Mouse (Mus musculus) neural tube, embryonic 13.5 days (tissue): ENCODE results near the gene Ptms. TPM values are rescaled to one million over a fixed set of nuclear protein-coding genes. Genes with fewer than 3 reads are reported as not detected.

Experiments used
- ATAC-seq: fragments of 200-750 bp; cut with Nextera tagmentation; 2 replicates; pipeline ENCODE4 v1.8.0; 2017; ENCODE audit warnings: low read depth, mild to moderate bottlenecking, moderate TSS enrichment, moderate library complexity
- H3K27ac ChIP-seq: fragments of 300-500 bp; sonication (generic); replicated peaks from 2 replicates; pipeline ENCODE4 v1.5.1; 2015; ENCODE audit warnings: moderate library complexity, mild to moderate bottlenecking, inconsistent platforms
- H3K27me3 ChIP-seq: fragments of 300-500 bp; sonication (generic); 2 replicates; pipeline ENCODE4 v1.6.1; 2015; ENCODE audit warnings: mild to moderate bottlenecking, inconsistent platforms
- H3K36me3 ChIP-seq: fragments of 300-500 bp; sonication (generic); 2 replicates; pipeline ENCODE4 v1.6.1; 2015; ENCODE audit warnings: mild to moderate bottlenecking, inconsistent platforms
- H3K4me1 ChIP-seq: fragments of 300-500 bp; sonication (generic); replicated peaks from 2 replicates; pipeline ENCODE4 v1.6.1; 2015; ENCODE audit warnings: inconsistent platforms
- H3K4me2 ChIP-seq: fragments of 300-500 bp; sonication (generic); 2 replicates; pipeline ENCODE4 v1.6.1; 2015; ENCODE audit warnings: inconsistent platforms, mild to moderate bottlenecking, moderate library complexity
- H3K4me3 ChIP-seq: fragments of 300-500 bp; sonication (generic); 2 replicates; pipeline ENCODE4 v1.5.1; 2015; ENCODE audit warnings: mild to moderate bottlenecking, inconsistent platforms
- H3K9ac ChIP-seq: fragments of 300-500 bp; sonication (generic); 2 replicates; pipeline ENCODE4 v1.6.1; 2015; ENCODE audit warnings: moderate library complexity, mild to moderate bottlenecking, inconsistent platforms
- H3K9me3 ChIP-seq: fragments of 300-500 bp; sonication (generic); 2 replicates; pipeline ENCODE4 v1.6.1; 2016; ENCODE audit warnings: inconsistent platforms
- WGBS: fragments of 180-500 bp; shearing (Covaris S2); methylation state at CpG from one replicate; pipeline ENCODE4 v1.1.7; 2015; 5-methylcytosine and 5-hydroxymethylcytosine counted together
- polyA plus RNA-seq: library from polyadenylated mRNA; unstranded; fragments of >200 nt; fragmentation: Nextera tagmentation; extraction: Ambion mirVana; gene quantifications from 2 replicates; pipeline ENCODE4 v1.2.1, GENCODE M21; 2015

Ptms gene
- polyA plus RNA-seq, result 797 TPM in 2 replicates

DNA sequence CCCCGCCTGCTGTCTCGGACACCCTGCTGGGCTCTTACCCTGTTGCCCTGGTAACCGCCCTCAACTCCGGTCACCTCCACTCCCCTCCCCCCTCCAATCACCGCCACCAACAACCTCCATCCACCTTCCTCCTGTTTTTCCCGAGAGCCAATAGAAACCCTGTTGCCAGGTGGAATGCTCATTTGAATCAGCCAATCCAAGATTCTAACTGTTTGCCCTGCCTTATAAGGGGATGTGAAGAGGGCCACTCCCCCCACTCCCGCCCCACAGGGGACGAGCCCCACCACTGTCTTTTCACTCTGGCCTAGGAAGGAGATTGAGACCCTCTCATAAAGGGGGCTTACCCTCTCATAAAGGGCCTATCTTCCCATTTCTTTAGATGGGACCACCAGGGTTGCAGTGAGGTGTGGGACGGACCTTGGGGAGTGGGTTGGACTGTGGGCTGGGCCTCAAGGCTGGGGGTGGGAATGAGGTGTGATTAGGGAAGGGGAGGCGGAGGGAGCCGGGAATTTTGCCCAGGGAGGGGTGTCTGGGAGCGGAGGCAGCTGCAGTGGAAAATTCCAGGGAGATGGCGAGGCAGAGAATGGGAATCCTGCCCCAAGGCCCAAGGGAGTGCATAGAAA, at the start of gene Ptms:
TSS of gene Ptms (minus strand) at position 409 of the 623 bp plus-strand sequence.
- ATAC-seq, result peak; percentile 82
- H3K9ac ChIP-seq, result peak within 1 kb of the TSS; percentile 100
- WGBS, result 3% methylated on average over 13 of the region's 13 CpGs
- peaks cover 52% of the 10 kb centered on the region for H3K4me1 ChIP-seq
- peaks cover 2% of the 10 kb centered on the region for H3K36me3 ChIP-seq
- peak within 1 kb of the TSS; percentile 98 for H3K4me2 ChIP-seq
- no peaks in the 10 kb centered on the region for H3K9me3 ChIP-seq
- no peaks in the 10 kb centered on the region for H3K27me3 ChIP-seq
- H3K4me3 ChIP-seq, result peak within 1 kb of the TSS; percentile 81
- peak within 1 kb of the TSS; percentile 100 for H3K27ac ChIP-seq

DNA sequence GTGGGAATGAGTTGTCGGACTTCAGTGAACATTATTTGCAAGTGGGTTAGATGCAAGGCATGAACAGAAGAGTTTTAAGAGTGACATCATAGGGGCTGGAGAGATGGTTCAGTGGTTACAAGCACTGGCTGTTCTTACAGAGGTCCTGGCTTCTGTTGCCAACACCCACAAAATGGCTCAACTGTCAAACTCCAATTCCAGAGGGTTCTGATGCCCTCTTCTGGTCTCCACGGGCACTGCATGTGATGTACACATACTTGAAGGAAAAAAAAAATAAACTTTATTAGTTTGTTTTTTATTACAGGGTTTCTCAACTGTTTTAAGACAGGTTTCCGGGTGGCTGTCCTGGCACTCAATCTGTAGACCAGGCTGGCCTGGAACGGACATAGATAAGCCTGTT, 47.9 kb upstream of the Ptms start:
- H3K4me1 ChIP-seq, result peaks cover 17% of the 10 kb centered on the region
- H3K27ac ChIP-seq, result no peak overlapping the region
- H3K27me3 ChIP-seq, result no peaks in the 10 kb centered on the region; the same call in 1 of the 2 replicates
- H3K4me2 ChIP-seq, result no peak overlapping the region
- no peak for ATAC-seq
- 72% methylated on average over 4 of the region's 4 CpGs for WGBS
- peaks cover 9% of the 10 kb centered on the region; the same call in 1 of the 2 replicates for H3K9me3 ChIP-seq
- H3K9ac ChIP-seq, result no peak overlapping the region
- H3K4me3 ChIP-seq, result no peak overlapping the region
- peaks cover 7% of the 10 kb centered on the region; the same call in 1 of the 2 replicates for H3K36me3 ChIP-seq

- Histone ChIP-seq H3K4me2 (peak overlapping the region; percentile 94), H3K36me3 (peaks cover 14% of the 10 kb centered on the region), H3K9ac (no peak overlapping the region), H3K4me3 (peak overlapping the region; percentile 61), H3K4me1 (peaks cover 17% of the 10 kb centered on the region), H3K27me3 (no peaks in the 10 kb centered on the region; the same call in 1 of the 2 replicates), H3K9me3 (peaks cover 9% of the 10 kb centered on the region; the same call in 1 of the 2 replicates), H3K27ac (no peak overlapping the region)
- no peak for ATAC-seq
- WGBS, result 96% methylated on average over 7 of the region's 7 CpGs
Measured at GRCm38 (mm10) chr6:124966466-124967118, 46.7 kb upstream of the Ptms start.

DNA sequence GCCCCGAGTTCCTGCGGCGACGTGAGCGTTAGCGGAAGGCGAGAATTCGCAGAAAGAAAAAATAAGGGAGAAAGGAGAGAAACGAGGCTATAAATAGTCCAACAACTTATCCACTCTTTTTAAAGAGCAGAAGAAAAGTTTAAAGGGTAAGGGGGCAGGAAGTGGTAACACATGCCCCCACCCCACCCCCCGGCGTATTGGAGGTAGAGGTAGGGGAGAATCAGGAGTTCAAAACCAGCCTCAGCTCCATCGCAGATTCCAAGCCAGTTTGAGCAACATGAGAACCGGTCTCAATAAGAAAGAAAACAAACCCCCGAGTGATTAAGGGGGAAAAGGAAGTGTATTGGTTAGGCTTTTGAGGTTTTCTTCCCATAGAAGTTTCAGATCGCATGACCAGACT, 45.8 kb upstream of the Ptms start:
- 17% methylated on average over 15 of the region's 15 CpGs for WGBS
- ATAC-seq, result no peak
- peak overlapping the region; percentile 61 for H3K4me3 ChIP-seq
- H3K9me3 ChIP-seq, result peaks cover 9% of the 10 kb centered on the region; the same call in 1 of the 2 replicates
- peaks cover 22% of the 10 kb centered on the region for H3K36me3 ChIP-seq
- peak overlapping the region; percentile 92 for H3K27ac ChIP-seq
- H3K4me1 ChIP-seq, result peaks cover 17% of the 10 kb centered on the region
- H3K4me2 ChIP-seq, result peak overlapping the region; percentile 94
- peak overlapping the region; percentile 91 for H3K9ac ChIP-seq
- H3K27me3 ChIP-seq, result no peaks in the 10 kb centered on the region; the same call in 1 of the 2 replicates

- peak; percentile 95 for ATAC-seq
- peaks cover 28% of the 10 kb centered on the region for H3K36me3 ChIP-seq
- under 1% methylated on average over 62 of the region's 68 CpGs for WGBS
Measured at GRCm38 (mm10) chr6:124965088-124965719, 45.3 kb upstream of the Ptms start, which contains the start of gene Cops7a. Gene Cops7a (minus strand): TSS chr6:124965538.

GRCm38 (mm10) chr6:124964638-124965037, 44.7 kb upstream of the Ptms start:
- WGBS, result 40% methylated on average over 16 of the region's 16 CpGs
- Histone ChIP-seq H3K27me3 (no peaks in the 10 kb centered on the region), H3K9ac (peak overlapping the region; percentile 91), H3K4me1 (peaks cover 17% of the 10 kb centered on the region), H3K9me3 (peaks cover 9% of the 10 kb centered on the region; the same call in 1 of the 2 replicates), H3K4me2 (peak overlapping the region; percentile 94), H3K36me3 (peaks cover 33% of the 10 kb centered on the region), H3K4me3 (peak overlapping the region; percentile 61), H3K27ac (peak overlapping the region; percentile 92)
- ATAC-seq, result peak; percentile 44

More at GRCm38 (mm10) chr6:124965088-124965719, 45.3 kb upstream of the Ptms start, which contains the start of gene Cops7a:
- peak within 1 kb of the TSS; percentile 91 for H3K9ac ChIP-seq
- H3K4me1 ChIP-seq, result peaks cover 17% of the 10 kb centered on the region
- peak within 1 kb of the TSS; percentile 94 for H3K4me2 ChIP-seq
- no peaks in the 10 kb centered on the region for H3K27me3 ChIP-seq
- peak within 1 kb of the TSS; percentile 61 for H3K4me3 ChIP-seq
- H3K9me3 ChIP-seq, result peaks cover 9% of the 10 kb centered on the region; the same call in 1 of the 2 replicates
- peak within 1 kb of the TSS; percentile 92 for H3K27ac ChIP-seq

GRCm38 (mm10) chr6:124961021-124961420, 41.1 kb upstream of the Ptms start:
- 96% methylated on average over 12 of the region's 12 CpGs for WGBS
- ATAC-seq, result no peak
- no peak overlapping the region for H3K9ac ChIP-seq
- no peak overlapping the region for H3K4me2 ChIP-seq
- H3K27ac ChIP-seq, result no peak overlapping the region
- H3K9me3 ChIP-seq, result no peaks in the 10 kb centered on the region
- no peaks in the 10 kb centered on the region for H3K27me3 ChIP-seq
- no peak overlapping the region for H3K4me3 ChIP-seq
- H3K36me3 ChIP-seq, result peaks cover 69% of the 10 kb centered on the region
- H3K4me1 ChIP-seq, result peaks cover 10% of the 10 kb centered on the region

- no peak overlapping the region for H3K27ac ChIP-seq
- H3K9me3 ChIP-seq, result no peaks in the 10 kb centered on the region
- H3K27me3 ChIP-seq, result no peaks in the 10 kb centered on the region
- no peak overlapping the region for H3K4me3 ChIP-seq
- H3K36me3 ChIP-seq, result peaks cover 78% of the 10 kb centered on the region
- H3K4me2 ChIP-seq, result no peak overlapping the region
- H3K4me1 ChIP-seq, result peaks cover 8% of the 10 kb centered on the region
- 87% methylated on average over 13 of the region's 13 CpGs for WGBS
- H3K9ac ChIP-seq, result no peak overlapping the region
- ATAC-seq, result no peak
Measured at GRCm38 (mm10) chr6:124959960-124960359, 40.1 kb upstream of the Ptms start.

- no peak for ATAC-seq
- H3K27ac ChIP-seq, result no peak overlapping the region
- H3K27me3 ChIP-seq, result no peaks in the 10 kb centered on the region
- H3K9ac ChIP-seq, result no peak overlapping the region
- no peak overlapping the region for H3K4me3 ChIP-seq
- WGBS, result 82% methylated on average over 3 of the region's 3 CpGs
- no peak overlapping the region for H3K4me2 ChIP-seq
- H3K4me1 ChIP-seq, result no peaks in the 10 kb centered on the region
- peaks cover 73% of the 10 kb centered on the region for H3K36me3 ChIP-seq
- H3K9me3 ChIP-seq, result no peaks in the 10 kb centered on the region
Measured at GRCm38 (mm10) chr6:124958127-124958526, 38.2 kb upstream of the Ptms start.

DNA sequence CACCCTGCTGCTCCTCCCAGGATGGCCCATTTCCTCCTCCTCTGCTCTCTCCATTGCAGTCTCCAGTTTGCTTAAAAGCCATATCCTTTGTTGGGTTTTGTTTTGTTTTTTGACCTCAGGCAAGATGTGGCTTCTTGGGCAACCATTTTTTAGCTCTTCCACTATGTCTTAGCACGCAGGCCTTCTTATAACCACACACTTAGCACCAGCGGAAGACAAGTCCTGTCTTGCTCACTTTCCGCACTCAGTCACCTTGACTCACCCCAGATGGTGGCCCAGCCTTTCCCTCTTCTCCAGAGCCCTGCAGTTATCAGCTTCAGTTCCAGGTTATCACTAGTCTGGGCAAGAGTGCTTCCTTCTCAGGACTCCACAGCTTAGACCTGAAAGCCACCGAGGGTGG, 35.3 kb upstream of the Ptms start:
- Histone ChIP-seq H3K4me3 (no peak overlapping the region), H3K9ac (no peak overlapping the region), H3K27ac (no peak overlapping the region), H3K9me3 (no peaks in the 10 kb centered on the region), H3K27me3 (no peaks in the 10 kb centered on the region), H3K4me1 (no peaks in the 10 kb centered on the region), H3K36me3 (peaks cover 50% of the 10 kb centered on the region), H3K4me2 (no peak overlapping the region)
- ATAC-seq, result no peak
- 93% methylated on average over 4 of the region's 4 CpGs for WGBS

DNA sequence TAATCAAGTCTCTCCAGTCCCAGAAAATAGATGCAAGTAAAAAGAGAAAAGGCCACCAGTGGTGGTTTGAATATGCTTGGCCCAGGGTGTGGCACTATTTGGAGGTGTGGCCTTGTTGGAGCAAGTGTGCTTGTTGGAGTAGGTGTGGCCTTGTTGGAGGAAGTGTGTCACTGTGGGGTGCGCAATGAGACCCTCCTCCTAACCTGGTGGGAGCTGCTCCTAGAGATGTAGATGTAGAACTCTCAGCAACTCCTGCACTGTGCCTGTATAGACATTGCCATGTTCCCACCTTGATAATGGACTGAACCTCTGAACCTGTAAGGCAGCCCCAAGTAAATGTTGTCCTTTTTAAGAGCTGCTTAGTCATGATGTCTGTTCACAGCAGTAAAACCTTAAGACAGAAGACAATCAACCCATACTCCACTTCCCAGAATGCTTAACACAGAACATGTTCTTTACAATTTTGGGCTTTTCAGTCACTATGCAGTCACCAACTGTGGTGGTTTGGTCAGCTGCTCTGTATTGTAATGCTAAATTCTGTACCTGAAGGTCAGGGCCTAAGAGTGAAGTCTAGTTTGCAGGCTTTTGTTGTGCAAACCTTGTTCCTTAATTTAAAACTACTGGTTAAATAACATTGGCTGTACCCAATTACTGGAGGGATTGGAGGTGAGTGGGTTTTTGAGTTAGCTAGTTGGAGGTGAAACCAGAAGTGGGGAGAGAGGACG, 34.2 kb upstream of the Ptms start:
- Histone ChIP-seq H3K9ac (no peak overlapping the region), H3K4me2 (no peak overlapping the region), H3K27ac (no peak overlapping the region), H3K4me3 (no peak overlapping the region), H3K9me3 (no peaks in the 10 kb centered on the region), H3K4me1 (no peaks in the 10 kb centered on the region), H3K27me3 (no peaks in the 10 kb centered on the region), H3K36me3 (peaks cover 39% of the 10 kb centered on the region)
- ATAC-seq, result no peak
- 87% methylated on average over 2 of the region's 2 CpGs for WGBS
